Mouse (Mus musculus): ENCODE measurements around the gene Wdfy3.

DNA sequence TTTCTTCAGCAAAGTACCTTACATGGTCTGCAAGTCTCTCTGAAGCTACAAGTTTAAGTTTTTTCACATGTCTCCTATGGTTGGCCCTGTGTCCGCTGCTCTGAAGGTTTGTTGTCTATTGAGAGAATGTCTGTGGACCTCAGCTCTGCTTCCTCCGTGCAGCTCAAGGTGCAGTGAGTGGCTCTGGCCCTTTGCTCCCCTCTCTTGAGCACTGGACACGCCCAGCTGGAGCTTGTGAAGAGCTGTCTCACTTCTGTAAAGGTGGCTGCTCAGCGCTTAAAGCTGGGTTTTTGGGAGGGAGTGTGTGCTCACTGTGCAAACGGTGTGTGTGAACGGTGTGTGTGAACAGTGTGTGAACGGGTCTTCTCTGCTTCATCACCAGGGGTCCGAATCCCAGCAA is 248.7 kb downstream of the Wdfy3 start:
- no peak for TF ChIP-seq CTCF (IDR thresholded peaks at IDR 0.05; ENCODE audit: control insufficient read depth, insufficient read depth, low read length)
- TF ChIP-seq POLR2A (IDR thresholded peaks at IDR 0.05; ENCODE audit: borderline replicate concordance, control insufficient read depth, low read depth, low read length): no peak

Data from bone marrow, adult 2 months (tissue).